Mouse (Mus musculus): ENCODE results near the gene Mcpt9. TPM values are rescaled to one million over a fixed set of nuclear protein-coding genes. Genes with fewer than 3 reads are reported as not detected.
"Not testable (repeated sequence)": the region's sequence is repeated elsewhere in the genome, so short reads cannot be mapped to it uniquely, and the experiment has no call there.

Mcpt9 gene
- not detected in 2 replicates for polyA plus RNA-seq (2016; fragmentation: Nextera tagmentation; extraction: Ambion mirVana)

DNA sequence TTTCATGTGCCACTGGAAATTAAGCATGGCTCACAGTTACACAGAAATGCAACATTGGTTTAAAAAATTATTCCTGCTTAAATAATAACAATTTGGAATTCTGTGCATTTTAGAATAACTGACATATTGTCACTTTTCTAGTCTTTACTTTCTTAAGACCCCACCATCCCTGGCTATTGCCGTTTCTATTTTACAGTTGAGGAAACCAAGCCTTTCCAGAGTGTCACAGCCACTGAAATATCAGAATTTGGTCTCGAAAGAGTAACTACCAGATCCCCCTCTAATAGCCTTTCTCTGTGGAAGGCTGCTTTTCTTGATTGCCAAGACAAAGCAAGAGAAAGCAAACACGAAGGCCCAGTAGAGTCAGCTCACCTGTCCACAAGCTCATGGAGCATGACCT, at the start of gene Mcpt9:
TSS of gene Mcpt9 (minus strand) at position 101 of the 400 bp plus-strand sequence.
- H3K27me3 ChIP-seq (ENCODE audit: insufficient read depth, poor library complexity, severe bottlenecking); H3K36me3 ChIP-seq; H3K27ac ChIP-seq; DNase-seq (ENCODE audit: low spot score); H3K4me3 ChIP-seq; H3K9me3 ChIP-seq; H3K4me1 ChIP-seq: not testable (repeated sequence)
- WGBS, result 63% methylated on average over 3 of the region's 3 CpGs

DNA sequence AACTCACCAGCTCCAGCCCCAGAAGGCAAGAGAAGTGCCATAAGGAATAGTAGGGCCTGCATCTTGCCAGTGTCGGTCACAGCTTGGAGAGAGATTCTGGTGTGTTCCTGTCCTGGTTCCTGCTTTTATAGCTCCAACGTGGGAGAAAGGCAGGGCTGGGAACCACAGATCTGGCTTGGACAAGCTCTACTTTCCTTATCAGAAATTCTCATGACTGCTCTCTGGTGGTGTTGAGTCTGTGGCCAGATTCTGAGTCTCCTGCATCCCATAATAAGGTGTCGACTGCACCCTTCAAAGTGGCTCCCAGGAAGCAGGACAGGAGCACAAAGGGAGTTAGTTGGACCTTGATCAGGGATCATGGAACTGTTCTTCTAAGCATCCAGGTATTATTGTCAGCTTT, 31.9 kb upstream of the Mcpt9 start, which contains the start of gene Mcpt4:
TSS of gene Mcpt4 (minus strand) at position 101 of the 400 bp plus-strand sequence.
- not testable (repeated sequence) for H3K36me3 ChIP-seq; DNase-seq (ENCODE audit: low spot score)
- 52% methylated on average over 3 of the region's 3 CpGs for WGBS

DNA sequence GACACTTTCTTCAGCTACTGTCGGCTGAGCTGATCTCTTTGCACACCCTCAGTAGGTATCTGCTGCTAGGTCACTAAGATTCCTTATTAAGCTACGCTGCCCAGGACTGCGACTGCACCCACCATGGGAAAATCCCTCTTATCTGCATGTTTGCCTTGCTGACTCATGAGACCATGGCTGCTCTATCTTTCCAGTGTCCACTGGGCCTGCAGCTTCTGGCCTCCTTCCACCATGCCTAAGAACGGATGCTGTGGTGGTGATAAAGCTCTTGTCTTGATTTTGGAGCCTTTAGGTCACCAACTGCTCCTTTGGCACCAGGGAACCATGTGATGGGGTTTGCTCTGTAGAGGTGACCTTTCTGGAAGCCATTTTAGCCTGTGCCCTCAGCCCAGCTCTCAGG, 27.4 kb upstream of the Mcpt9 start:
- WGBS, result 41% methylated on average over 4 of the region's 4 CpGs
- no peak overlapping the region for H3K4me3 ChIP-seq
- no peaks in the 10 kb centered on the region for H3K27me3 ChIP-seq (ENCODE audit: insufficient read depth, poor library complexity, severe bottlenecking)
- no peak for DNase-seq (ENCODE audit: low spot score)
- peaks cover 6% of the 10 kb centered on the region; the same call in 1 of the 2 replicates for H3K4me1 ChIP-seq
- H3K9me3 ChIP-seq, result no peaks in the 10 kb centered on the region
- H3K36me3 ChIP-seq, result no peaks in the 10 kb centered on the region
- H3K27ac ChIP-seq, result no peak overlapping the region

More for the DNA sequence above, 31.9 kb upstream of the Mcpt9 start, which contains the start of gene Mcpt4:
- H3K27me3 ChIP-seq (ENCODE audit: insufficient read depth, poor library complexity, severe bottlenecking); H3K4me3 ChIP-seq; H3K9me3 ChIP-seq; H3K4me1 ChIP-seq; H3K27ac ChIP-seq: not testable (repeated sequence)

DNA sequence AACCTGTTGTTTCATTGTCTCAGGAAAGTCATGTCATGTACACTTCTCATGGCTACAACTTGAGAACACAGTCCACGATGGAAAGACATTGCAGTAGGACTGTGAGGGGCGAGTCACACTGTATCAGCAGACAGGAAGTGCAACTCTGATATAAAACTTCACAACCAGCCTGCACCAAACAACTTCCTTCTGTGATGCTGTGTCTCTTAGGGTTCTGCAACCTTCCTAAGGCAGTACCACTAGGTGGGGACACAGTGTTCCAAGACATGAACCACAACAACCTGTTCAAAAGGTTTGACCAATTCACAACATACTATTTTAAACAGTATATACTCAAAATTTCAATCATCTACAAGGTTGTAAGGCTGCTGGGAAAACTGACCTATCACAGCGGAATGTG, 25.1 kb upstream of the Mcpt9 start:
- Histone ChIP-seq H3K9me3 (no peaks in the 10 kb centered on the region), H3K27ac (no peak overlapping the region), H3K4me1 (peaks cover 6% of the 10 kb centered on the region; the same call in 1 of the 2 replicates), H3K27me3 (ENCODE audit: insufficient read depth, poor library complexity, severe bottlenecking) (no peaks in the 10 kb centered on the region), H3K4me3 (no peak overlapping the region), H3K36me3 (no peaks in the 10 kb centered on the region)
- WGBS, result 68% methylated on average over 3 of the region's 3 CpGs
- no peak for DNase-seq (ENCODE audit: low spot score)

GRCm38 (mm10) chr14:56041792-56042191, 11.5 kb upstream of the Mcpt9 start, which contains the start of gene Mcpt2:
TSS of gene Mcpt2 (plus strand) at chr14:56042041.
- DNase-seq (ENCODE audit: low spot score); H3K27ac ChIP-seq; H3K36me3 ChIP-seq; H3K4me1 ChIP-seq; H3K27me3 ChIP-seq (ENCODE audit: insufficient read depth, poor library complexity, severe bottlenecking); H3K9me3 ChIP-seq; H3K4me3 ChIP-seq: not testable (repeated sequence)
- 50% methylated on average over 1 of the region's 1 CpGs for WGBS

- Histone ChIP-seq H3K27me3 (ENCODE audit: insufficient read depth, poor library complexity, severe bottlenecking) (no peaks in the 10 kb centered on the region), H3K9me3 (no peaks in the 10 kb centered on the region), H3K27ac (no peak overlapping the region), H3K4me3 (no peak overlapping the region), H3K4me1 (no peaks in the 10 kb centered on the region), H3K36me3 (no peaks in the 10 kb centered on the region)
- DNase-seq (ENCODE audit: low spot score), result no peak
- 75% methylated on average over 2 of the region's 2 CpGs for WGBS
Observed at GRCm38 (mm10) chr14:56034433-56034832, 4.1 kb upstream of the Mcpt9 start.

DNA sequence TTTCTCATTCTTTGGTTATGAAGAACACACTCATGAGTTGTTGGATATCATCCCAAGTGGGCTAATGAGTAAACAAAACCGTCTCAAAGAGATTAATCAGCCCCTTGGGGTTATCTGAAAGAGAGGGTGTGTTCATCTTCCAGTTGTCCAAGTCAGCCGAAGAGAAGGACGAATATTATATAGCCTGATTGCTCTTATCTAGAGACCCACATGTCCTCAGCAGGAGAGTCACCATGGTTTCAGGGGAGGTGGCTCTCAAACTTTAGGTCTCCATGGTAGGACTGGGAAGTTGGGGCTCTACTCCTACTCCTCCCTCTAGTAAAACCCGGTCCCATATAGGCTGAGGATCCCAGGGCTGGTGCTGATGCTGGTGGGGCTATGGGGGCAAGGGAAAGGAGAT, 9.0 kb downstream of the Mcpt9 start:
- not testable (repeated sequence) for H3K4me1 ChIP-seq; H3K4me3 ChIP-seq; H3K9me3 ChIP-seq; DNase-seq (ENCODE audit: low spot score); H3K27me3 ChIP-seq (ENCODE audit: insufficient read depth, poor library complexity, severe bottlenecking); H3K27ac ChIP-seq; H3K36me3 ChIP-seq
- 69% methylated on average over 4 of the region's 4 CpGs for whole genome bisulfite sequencing

DNA sequence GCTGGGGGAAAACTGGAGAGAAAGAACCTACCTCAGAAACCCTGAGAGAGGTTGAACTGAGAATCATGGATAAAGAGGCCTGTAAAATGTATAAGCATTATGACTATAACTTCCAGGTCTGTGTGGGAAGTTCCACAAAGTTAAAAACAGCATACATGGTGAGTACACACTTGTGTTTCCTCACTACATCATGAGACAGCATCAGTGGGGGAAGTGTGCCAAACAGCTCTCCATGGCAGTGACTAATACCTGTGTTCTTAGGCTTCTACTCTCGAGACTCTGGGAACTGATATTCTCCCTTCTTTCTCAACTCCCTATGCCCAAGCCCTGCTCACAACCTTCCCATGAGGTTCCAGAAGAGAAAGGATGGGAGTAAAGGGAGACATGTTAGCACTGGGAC, 10.8 kb downstream of the Mcpt9 start:
- no peaks in the 10 kb centered on the region for H3K4me1 ChIP-seq
- H3K9me3 ChIP-seq, result no peaks in the 10 kb centered on the region
- H3K27ac ChIP-seq, result no peak overlapping the region
- H3K27me3 ChIP-seq (ENCODE audit: insufficient read depth, poor library complexity, severe bottlenecking), result no peaks in the 10 kb centered on the region
- H3K36me3 ChIP-seq, result no peaks in the 10 kb centered on the region
- DNase-seq (ENCODE audit: low spot score), result no peak
- no peak overlapping the region for H3K4me3 ChIP-seq
- WGBS, result 73% methylated on average over 1 of the region's 1 CpGs

DNA sequence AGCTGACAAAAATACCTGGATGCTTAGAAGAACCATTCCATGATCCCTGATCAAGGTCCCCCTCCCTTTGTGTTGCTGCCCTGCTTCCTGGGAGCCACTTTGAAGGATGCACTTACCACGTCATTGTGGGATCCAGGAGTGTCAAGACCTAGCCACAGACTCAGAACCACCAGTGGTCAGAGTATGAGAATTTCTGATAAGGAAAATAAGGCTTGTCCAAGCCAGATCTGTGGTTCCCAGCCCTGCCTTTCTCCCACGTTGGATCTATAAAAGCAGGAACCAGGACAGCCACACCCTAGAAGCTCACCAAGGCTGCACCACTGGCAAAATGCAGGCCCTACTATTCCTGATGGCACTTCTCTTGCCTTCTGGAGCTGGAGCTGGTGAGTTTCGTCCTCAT, 12.6 kb downstream of the Mcpt9 start, which contains the start of gene Mcpt1:
TSS of gene Mcpt1 (plus strand) at position 301 of the 400 bp plus-strand sequence.
- not testable (repeated sequence) for H3K27me3 ChIP-seq (ENCODE audit: insufficient read depth, poor library complexity, severe bottlenecking); H3K9me3 ChIP-seq; DNase-seq (ENCODE audit: low spot score); H3K27ac ChIP-seq; H3K36me3 ChIP-seq; H3K4me3 ChIP-seq; H3K4me1 ChIP-seq
- WGBS, result 72% methylated on average over 3 of the region's 3 CpGs

GRCm38 (mm10) chr14:56013924-56014323, 16.4 kb downstream of the Mcpt9 start:
- 78% methylated on average over 2 of the region's 2 CpGs for WGBS
- H3K27me3 ChIP-seq (ENCODE audit: insufficient read depth, poor library complexity, severe bottlenecking), result no peaks in the 10 kb centered on the region
- no peaks in the 10 kb centered on the region for H3K9me3 ChIP-seq
- no peaks in the 10 kb centered on the region for H3K36me3 ChIP-seq
- H3K4me1 ChIP-seq, result no peaks in the 10 kb centered on the region
- H3K27ac ChIP-seq, result no peak overlapping the region
- no peak overlapping the region for H3K4me3 ChIP-seq
- DNase-seq (ENCODE audit: low spot score), result no peak

DNA sequence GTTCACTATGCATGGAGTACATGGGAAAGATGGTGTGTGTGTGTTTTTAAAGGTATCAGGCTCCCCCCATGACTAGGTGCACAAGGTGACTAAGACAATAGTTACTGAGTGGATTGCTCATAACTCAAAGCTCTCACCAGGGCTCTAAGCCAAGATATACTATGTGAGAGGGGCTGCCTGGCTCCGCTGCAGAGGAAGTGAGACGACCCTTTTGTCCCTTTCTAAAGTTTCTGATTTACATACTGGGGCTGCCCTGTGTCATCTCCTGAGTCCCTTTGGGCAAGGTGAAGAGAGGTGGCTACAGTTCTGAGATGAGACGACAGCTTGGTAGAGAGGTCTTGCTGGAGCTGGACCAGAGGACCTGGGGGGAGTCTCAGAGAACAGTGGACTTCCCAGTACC, 17.1 kb downstream of the Mcpt9 start:
- Histone ChIP-seq H3K27ac (no peak overlapping the region), H3K36me3 (no peaks in the 10 kb centered on the region), H3K4me1 (no peaks in the 10 kb centered on the region), H3K27me3 (ENCODE audit: insufficient read depth, poor library complexity, severe bottlenecking) (no peaks in the 10 kb centered on the region), H3K9me3 (no peaks in the 10 kb centered on the region), H3K4me3 (no peak overlapping the region)
- WGBS, result 55% methylated on average over 3 of the region's 3 CpGs
- DNase-seq (ENCODE audit: low spot score), result no peak

GRCm38 (mm10) chr14:55987464-55987863, 42.8 kb downstream of the Mcpt9 start:
- H3K4me1 ChIP-seq; H3K27me3 ChIP-seq (ENCODE audit: insufficient read depth, poor library complexity, severe bottlenecking); H3K4me3 ChIP-seq; H3K9me3 ChIP-seq; H3K27ac ChIP-seq; DNase-seq (ENCODE audit: low spot score); H3K36me3 ChIP-seq: not testable (repeated sequence)
- 72% methylated on average over 2 of the region's 3 CpGs for WGBS

Data from heart, embryonic 10.5 days (tissue).